Mouse (Mus musculus) forebrain, embryonic 15.5 days (tissue): ENCODE measurements around the gene H2-Eb2. TPM values are rescaled to one million over a fixed set of nuclear protein-coding genes. Genes with fewer than 3 reads are reported as not detected.

Experiments used
- ATAC-seq: fragments of 200-750 bp; cut with Nextera tagmentation; replicated peaks from 2 replicates; pipeline ENCODE4 v1.8.0; 2017; ENCODE audit warnings: mild to moderate bottlenecking, moderate TSS enrichment, moderate library complexity
- H3K27ac ChIP-seq: fragments of 300-500 bp; sonication (generic); replicated peaks from 2 replicates; pipeline ENCODE4 v1.5.1; 2015; ENCODE audit warnings: mild to moderate bottlenecking, inconsistent platforms
- H3K27me3 ChIP-seq: fragments of 300-500 bp; sonication (generic); 2 replicates; pipeline ENCODE4 v1.6.1; 2015; ENCODE audit warnings: inconsistent platforms
- H3K36me3 ChIP-seq: fragments of 300-500 bp; sonication (generic); 2 replicates; pipeline ENCODE4 v1.6.1; 2015; ENCODE audit warnings: mild to moderate bottlenecking, inconsistent platforms
- H3K4me1 ChIP-seq: fragments of 300-500 bp; sonication (generic); 2 replicates; pipeline ENCODE4 v1.6.1; 2015; ENCODE audit warnings: inconsistent platforms
- H3K4me2 ChIP-seq: fragments of 300-500 bp; sonication (generic); replicated peaks from 2 replicates; pipeline ENCODE4 v1.6.1; 2015; ENCODE audit warnings: mild to moderate bottlenecking, inconsistent platforms
- H3K4me3 ChIP-seq: fragments of 300-500 bp; sonication (generic); 2 replicates; pipeline ENCODE4 v1.5.1; 2015; ENCODE audit warnings: mild to moderate bottlenecking, inconsistent platforms
- H3K9ac ChIP-seq: fragments of 300-500 bp; sonication (generic); replicated peaks from 2 replicates; pipeline ENCODE4 v1.6.1; 2015; ENCODE audit warnings: mild to moderate bottlenecking, inconsistent platforms
- H3K9me3 ChIP-seq: fragments of 300-500 bp; sonication (generic); 2 replicates; pipeline ENCODE4 v1.6.1; 2016; ENCODE audit warnings: inconsistent platforms
- WGBS: fragments of 180-500 bp; shearing (Covaris S2); methylation state at CpG from one replicate; pipeline ENCODE4 v1.1.7; 2015; ENCODE audit warnings: mixed read lengths; 5-methylcytosine and 5-hydroxymethylcytosine counted together
- polyA plus RNA-seq: library from polyadenylated mRNA; unstranded; fragments of >200 nt; fragmentation: Nextera tagmentation; extraction: Ambion mirVana; gene quantifications from 2 replicates; pipeline ENCODE4 v1.2.1, GENCODE M21; 2015

H2-Eb2 gene
- polyA plus RNA-seq: 0.14 TPM in 1 of 2 replicates, not detected in the other

DNA sequence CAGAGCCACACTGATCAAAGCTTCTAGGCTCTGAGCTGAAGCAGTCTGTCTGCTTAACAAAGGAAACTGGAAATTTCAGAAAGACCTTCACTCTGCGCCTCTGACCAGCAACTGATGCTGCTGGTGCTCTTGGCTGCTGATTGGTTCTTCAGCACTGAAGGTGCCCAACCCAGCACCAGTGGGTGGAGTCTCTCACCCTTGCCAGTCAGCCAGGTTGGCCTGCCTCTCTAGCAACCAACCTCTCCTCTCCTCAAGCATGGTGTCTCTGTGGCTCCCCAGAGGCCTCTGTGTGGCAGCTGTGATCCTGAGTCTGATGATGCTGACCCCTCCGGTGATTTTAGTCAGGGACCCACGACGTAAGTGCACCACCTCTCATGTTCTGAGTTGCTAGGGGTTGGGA is at the start of gene H2-Eb2:
TSS of gene H2-Eb2 (plus strand) at position 230 of the 400 bp plus-strand sequence.
- no peak within 1 kb of the TSS for H3K4me3 ChIP-seq
- H3K27ac ChIP-seq: no peak within 1 kb of the TSS
- WGBS: 47% methylated on average over 4 of the region's 4 CpGs
- H3K27me3 ChIP-seq: no peaks in the 10 kb centered on the region
- no peak within 1 kb of the TSS for H3K4me2 ChIP-seq
- ATAC-seq: no peak
- H3K36me3 ChIP-seq: no peaks in the 10 kb centered on the region
- no peak within 1 kb of the TSS for H3K9ac ChIP-seq
- no peaks in the 10 kb centered on the region for H3K9me3 ChIP-seq
- no peaks in the 10 kb centered on the region for H3K4me1 ChIP-seq

- ATAC-seq: no peak
- WGBS: 81% methylated on average over 1 of the region's 1 CpGs
- no peak overlapping the region for H3K4me2 ChIP-seq
- no peaks in the 10 kb centered on the region for H3K27me3 ChIP-seq
- H3K27ac ChIP-seq: no peak overlapping the region
- H3K36me3 ChIP-seq: no peaks in the 10 kb centered on the region
- no peaks in the 10 kb centered on the region for H3K9me3 ChIP-seq
- no peaks in the 10 kb centered on the region for H3K4me1 ChIP-seq
- H3K9ac ChIP-seq: no peak overlapping the region
- H3K4me3 ChIP-seq: no peak overlapping the region
These were observed 44.9 kb upstream of the H2-Eb2 start for GRCm38 (mm10) chr17:34280499-34281038.

DNA sequence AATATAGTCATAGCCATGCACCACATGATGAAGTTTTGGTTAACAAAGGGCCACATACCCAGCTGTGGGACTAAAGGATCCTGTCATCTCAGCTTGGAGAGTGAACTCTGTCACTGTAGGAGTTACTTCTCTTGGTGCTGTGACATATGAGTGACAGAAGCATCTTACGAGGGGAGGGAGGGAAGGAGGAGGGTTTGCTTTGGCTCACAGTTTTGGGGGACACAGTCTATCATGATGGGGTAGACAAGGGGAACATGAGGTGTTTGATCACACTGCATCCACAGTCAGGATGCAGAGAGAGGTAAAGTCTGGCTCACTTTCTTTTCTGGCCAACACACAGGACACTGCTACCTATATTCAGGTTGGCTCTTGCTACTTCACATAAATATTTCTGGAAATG is 43.6 kb upstream of the H2-Eb2 start:
- Histone ChIP-seq H3K9me3 (no peaks in the 10 kb centered on the region), H3K4me2 (no peak overlapping the region), H3K27me3 (no peaks in the 10 kb centered on the region), H3K9ac (no peak overlapping the region), H3K4me1 (no peaks in the 10 kb centered on the region), H3K27ac (no peak overlapping the region), H3K36me3 (no peaks in the 10 kb centered on the region), H3K4me3 (no peak overlapping the region)
- ATAC-seq: no peak
- 76% methylated on average over 1 of the region's 1 CpGs for WGBS

DNA sequence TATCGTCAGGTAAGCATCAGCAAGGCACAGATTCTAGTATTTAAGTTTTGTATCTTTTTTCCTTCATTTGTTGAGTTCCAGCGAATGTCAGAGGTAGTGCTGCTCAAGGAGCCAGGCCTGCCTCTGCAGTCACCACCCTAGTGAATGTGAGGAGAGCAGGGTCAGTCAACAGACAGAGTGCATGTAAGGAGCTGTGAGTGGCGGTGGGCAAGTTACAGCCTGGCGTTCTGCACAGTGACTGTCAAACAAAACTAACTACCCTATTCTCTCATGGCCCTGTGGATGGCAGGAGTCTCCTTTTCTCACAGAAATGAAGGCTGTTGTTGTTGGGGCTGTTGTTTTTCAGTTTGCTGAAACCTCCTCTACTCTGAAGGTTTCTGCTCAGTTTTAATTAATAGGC is 40.1 kb upstream of the H2-Eb2 start:
- no peak for ATAC-seq
- WGBS: 78% methylated on average over 4 of the region's 4 CpGs
- no peak overlapping the region for H3K27ac ChIP-seq
- H3K9ac ChIP-seq: no peak overlapping the region
- H3K4me1 ChIP-seq: no peaks in the 10 kb centered on the region
- no peak overlapping the region for H3K4me3 ChIP-seq
- H3K27me3 ChIP-seq: no peaks in the 10 kb centered on the region
- H3K9me3 ChIP-seq: no peaks in the 10 kb centered on the region
- H3K4me2 ChIP-seq: no peak overlapping the region
- no peaks in the 10 kb centered on the region for H3K36me3 ChIP-seq

DNA sequence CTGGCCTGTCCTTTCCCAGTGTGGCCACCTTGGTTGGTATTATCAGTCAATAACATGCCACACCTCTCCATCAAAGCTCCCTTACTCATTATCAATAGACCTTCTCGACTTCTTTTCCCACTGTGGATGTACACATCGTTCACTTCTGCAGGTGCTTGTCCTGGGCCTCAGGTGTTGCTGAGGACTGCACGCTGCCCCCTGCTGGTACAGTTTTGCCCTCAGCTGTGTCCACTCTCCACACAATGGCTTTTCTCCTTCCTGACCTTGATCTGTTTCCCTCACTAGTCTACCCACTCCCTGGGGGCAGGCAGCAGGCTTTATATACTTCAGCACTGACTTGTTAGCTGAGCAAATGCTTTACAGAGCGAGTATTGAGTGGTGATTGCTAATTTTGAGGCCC is 39.6 kb upstream of the H2-Eb2 start:
- Histone ChIP-seq H3K4me1 (no peaks in the 10 kb centered on the region), H3K36me3 (no peaks in the 10 kb centered on the region), H3K4me3 (no peak overlapping the region), H3K9ac (no peak overlapping the region), H3K27ac (no peak overlapping the region), H3K4me2 (no peak overlapping the region), H3K27me3 (no peaks in the 10 kb centered on the region), H3K9me3 (no peaks in the 10 kb centered on the region)
- 41% methylated on average over 4 of the region's 4 CpGs for WGBS
- ATAC-seq: no peak

- 79% methylated on average over 5 of the region's 5 CpGs for WGBS
- H3K4me2 ChIP-seq: no peak overlapping the region
- no peaks in the 10 kb centered on the region for H3K4me1 ChIP-seq
- H3K4me3 ChIP-seq: no peak overlapping the region
- H3K9ac ChIP-seq: no peak overlapping the region
- no peaks in the 10 kb centered on the region for H3K9me3 ChIP-seq
- H3K36me3 ChIP-seq: no peaks in the 10 kb centered on the region
- no peak overlapping the region for H3K27ac ChIP-seq
- no peak for ATAC-seq
- no peaks in the 10 kb centered on the region for H3K27me3 ChIP-seq
These were observed 39.0 kb upstream of the H2-Eb2 start for GRCm38 (mm10) chr17:34286501-34286900.

DNA sequence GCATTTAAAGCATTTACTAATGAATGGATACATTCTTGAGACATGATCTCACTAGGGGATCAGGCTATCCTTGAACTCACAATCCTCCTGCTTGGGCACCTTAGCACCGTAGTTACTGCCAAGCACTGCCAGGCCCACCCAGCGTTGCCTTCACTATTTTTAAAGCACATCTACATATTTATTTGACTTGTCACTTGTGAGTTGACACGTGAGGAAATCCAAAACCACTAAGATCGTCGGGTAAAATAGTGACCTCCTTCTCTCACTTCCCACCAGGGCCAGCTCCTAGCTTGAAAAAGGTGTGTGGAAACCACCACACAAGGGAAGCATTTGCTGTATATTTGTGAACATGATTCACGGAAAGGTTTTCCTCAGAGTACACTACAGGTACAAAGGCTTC is 38.5 kb upstream of the H2-Eb2 start:
- no peak for ATAC-seq
- Histone ChIP-seq H3K27me3 (no peaks in the 10 kb centered on the region), H3K9ac (no peak overlapping the region), H3K4me1 (no peaks in the 10 kb centered on the region), H3K9me3 (no peaks in the 10 kb centered on the region), H3K27ac (no peak overlapping the region), H3K36me3 (no peaks in the 10 kb centered on the region), H3K4me3 (no peak overlapping the region), H3K4me2 (no peak overlapping the region)
- 71% methylated on average over 6 of the region's 6 CpGs for WGBS

DNA sequence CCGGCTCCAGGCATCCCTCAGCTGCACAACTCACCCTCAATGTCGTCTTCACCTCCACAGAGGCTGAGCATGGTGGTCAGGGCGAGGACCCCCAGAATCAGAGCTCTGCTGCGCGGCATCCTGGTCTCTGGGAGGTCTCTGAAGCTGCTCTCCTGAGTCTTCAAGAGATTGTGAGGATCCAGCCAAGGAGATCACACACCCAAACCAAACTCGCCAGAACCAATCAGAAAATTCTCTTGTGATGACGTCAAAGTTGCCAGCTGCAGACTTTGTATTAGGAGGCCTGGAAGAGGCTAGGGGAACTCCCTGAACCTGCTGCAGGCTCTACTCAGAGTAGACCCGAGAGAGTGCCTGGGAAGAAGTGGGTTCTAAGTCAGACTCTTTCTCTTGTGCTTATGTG is 37.8 kb upstream of the H2-Eb2 start, which contains the start of gene H2-Aa:
TSS of gene H2-Aa (minus strand) at position 176 of the 400 bp plus-strand sequence.
- 15% methylated on average over 8 of the region's 8 CpGs for WGBS

DNA sequence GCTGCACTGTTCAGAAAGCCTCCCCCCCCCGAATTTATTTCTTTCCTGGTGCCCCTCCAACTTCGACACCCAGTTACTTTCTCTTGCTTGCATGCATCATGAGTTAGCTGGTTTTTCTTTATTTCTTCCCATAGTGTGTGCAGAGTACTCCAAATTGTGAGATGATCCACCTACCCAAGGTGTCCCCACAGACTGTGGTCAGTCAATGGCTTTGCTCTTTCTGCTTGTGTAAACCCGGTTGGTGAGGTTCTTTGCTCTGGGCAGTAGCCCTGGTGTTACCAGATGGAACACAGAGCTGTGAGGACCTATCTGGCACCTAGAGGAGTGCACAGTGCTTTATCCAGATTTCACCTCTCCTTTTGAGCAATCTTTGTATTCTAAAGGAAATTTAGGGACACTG is 37.3 kb upstream of the H2-Eb2 start:
- H3K9me3 ChIP-seq: no peaks in the 10 kb centered on the region
- H3K36me3 ChIP-seq: no peaks in the 10 kb centered on the region
- no peak overlapping the region for H3K9ac ChIP-seq
- no peak for ATAC-seq
- no peak overlapping the region for H3K4me2 ChIP-seq
- H3K27me3 ChIP-seq: no peaks in the 10 kb centered on the region
- H3K4me1 ChIP-seq: no peaks in the 10 kb centered on the region
- 81% methylated on average over 3 of the region's 3 CpGs for WGBS
- no peak overlapping the region for H3K27ac ChIP-seq
- H3K4me3 ChIP-seq: no peak overlapping the region

More for the DNA sequence above, 37.8 kb upstream of the H2-Eb2 start, which contains the start of gene H2-Aa:
- H3K36me3 ChIP-seq: no peaks in the 10 kb centered on the region
- H3K27ac ChIP-seq: no peak within 1 kb of the TSS
- ATAC-seq: no peak
- no peak within 1 kb of the TSS for H3K4me3 ChIP-seq
- no peak within 1 kb of the TSS for H3K9ac ChIP-seq
- no peaks in the 10 kb centered on the region for H3K4me1 ChIP-seq
- no peaks in the 10 kb centered on the region for H3K9me3 ChIP-seq
- H3K4me2 ChIP-seq: no peak within 1 kb of the TSS
- H3K27me3 ChIP-seq: no peaks in the 10 kb centered on the region

- Histone ChIP-seq H3K4me1 (no peaks in the 10 kb centered on the region; the same call in 1 of the 2 replicates), H3K4me2 (no peak overlapping the region), H3K4me3 (no peak overlapping the region), H3K27ac (no peak overlapping the region), H3K9ac (no peak overlapping the region), H3K36me3 (no peaks in the 10 kb centered on the region), H3K27me3 (no peaks in the 10 kb centered on the region), H3K9me3 (no peaks in the 10 kb centered on the region)
- WGBS: 12% methylated on average over 8 of the region's 8 CpGs
- ATAC-seq: peak; percentile 90
These were observed 33.9 kb upstream of the H2-Eb2 start for GRCm38 (mm10) chr17:34291609-34292008.

DNA sequence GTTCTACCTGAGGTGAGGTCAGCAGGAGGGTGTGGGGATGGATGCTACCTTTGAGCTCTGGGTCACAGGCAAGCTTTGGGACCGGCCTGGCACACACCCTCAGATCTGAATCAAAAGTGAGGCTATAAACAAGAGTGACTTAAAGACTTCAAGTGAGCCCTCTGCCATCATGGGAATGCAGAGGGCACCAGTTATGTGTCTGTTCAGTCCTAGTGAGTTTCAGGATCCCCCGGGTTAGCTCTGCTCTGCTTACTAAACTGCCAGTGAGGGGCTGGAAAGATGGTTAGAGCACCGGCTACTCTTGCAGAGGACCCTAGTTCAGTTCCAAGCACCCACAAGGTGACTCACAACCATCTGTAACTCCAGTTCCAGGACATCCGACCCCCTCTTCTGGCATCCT is 32.9 kb upstream of the H2-Eb2 start:
- 90% methylated on average over 4 of the region's 4 CpGs for WGBS
- ATAC-seq: no peak

DNA sequence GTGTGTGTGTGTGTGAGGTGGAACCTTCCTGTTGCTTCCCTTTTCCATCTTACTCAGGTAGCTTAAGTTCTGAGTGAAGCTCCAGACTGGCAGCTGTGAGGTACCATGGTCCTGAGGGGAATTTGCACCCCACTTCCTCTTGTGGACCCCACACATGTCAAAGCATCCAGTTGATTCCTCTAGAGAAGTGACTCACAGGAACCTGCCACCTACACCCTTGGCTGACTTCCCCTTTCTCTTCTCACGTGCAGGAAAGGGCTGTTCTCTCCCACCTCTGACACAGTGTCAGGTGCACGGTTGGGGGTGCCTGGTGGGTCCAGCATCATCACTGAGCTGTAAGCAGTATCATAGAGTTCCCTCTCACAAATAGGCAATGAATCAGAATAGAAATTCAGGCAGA is 31.9 kb upstream of the H2-Eb2 start:
- no peak overlapping the region for H3K27ac ChIP-seq
- no peak for ATAC-seq
- H3K9ac ChIP-seq: no peak overlapping the region
- H3K4me2 ChIP-seq: no peak overlapping the region
- H3K36me3 ChIP-seq: no peaks in the 10 kb centered on the region
- no peak overlapping the region for H3K4me3 ChIP-seq
- 54% methylated on average over 2 of the region's 2 CpGs for WGBS
- no peaks in the 10 kb centered on the region for H3K9me3 ChIP-seq
- no peaks in the 10 kb centered on the region for H3K27me3 ChIP-seq
- H3K4me1 ChIP-seq: no peaks in the 10 kb centered on the region; the same call in 1 of the 2 replicates

More for the DNA sequence above, 32.9 kb upstream of the H2-Eb2 start:
- Histone ChIP-seq H3K4me1 (no peaks in the 10 kb centered on the region; the same call in 1 of the 2 replicates), H3K36me3 (no peaks in the 10 kb centered on the region), H3K4me3 (no peak overlapping the region), H3K27me3 (no peaks in the 10 kb centered on the region), H3K4me2 (no peak overlapping the region), H3K9me3 (no peaks in the 10 kb centered on the region), H3K27ac (no peak overlapping the region), H3K9ac (no peak overlapping the region)

- H3K27me3 ChIP-seq: no peaks in the 10 kb centered on the region
- no peak overlapping the region for H3K4me2 ChIP-seq
- H3K36me3 ChIP-seq: no peaks in the 10 kb centered on the region
- no peaks in the 10 kb centered on the region for H3K9me3 ChIP-seq
- 72% methylated on average over 4 of the region's 4 CpGs for WGBS
- no peak overlapping the region for H3K9ac ChIP-seq
- H3K4me1 ChIP-seq: no peaks in the 10 kb centered on the region; the same call in 1 of the 2 replicates
- no peak overlapping the region for H3K4me3 ChIP-seq
- H3K27ac ChIP-seq: no peak overlapping the region
- ATAC-seq: no peak
These were observed 31.2 kb upstream of the H2-Eb2 start for GRCm38 (mm10) chr17:34294249-34294648.
